Mouse (Mus musculus) central nervous system, embryonic 18 days (tissue): ENCODE data around the gene Arl15. TPM values are rescaled to one million over a fixed set of nuclear protein-coding genes. Genes with fewer than 3 reads are reported as not detected.

Experiments used
- polyA plus RNA-seq: library from polyadenylated mRNA; depleted of rRNA; stranded (reverse); fragments of >200 nt; gene quantifications from 2 replicates; pipeline ENCODE4 v1.2.3, GENCODE M21; 2012; rRNA removed

Gene Arl15
- polyA plus RNA-seq: 19.0 and 19.8 TPM in 2 replicates

GRCm38 (mm10) chr13:113794039-113794704 lies at the start of gene Arl15:
Arl15 (plus strand) TSS chr13:113794505.

Other genes with a start within 250 kb of the Arl15 start
- gene Snx18, start 175.9 kb upstream of the Arl15 start, polyA plus RNA-seq: 9.9 and 10.6 TPM in 2 replicates
- gene Hspb3, start 130.8 kb upstream of the Arl15 start, polyA plus RNA-seq: 4.7 and 5.1 TPM in 2 replicates